Mouse (Mus musculus) right cerebral cortex, postnatal 36 days (tissue): ENCODE measurements around the gene Lsm12.
A peak's percentile ranks its signal among the peaks of the same experiment; 100 is the strongest.

Experiments used
- DNase-seq, 2 experiments: peaks; one replicate each; pipeline ENCODE4 v3.0.0; 2022; ENCODE audit warnings: low spot score in 2 of 2, mixed read lengths in 1 of 2

Lsm12 gene

DNA sequence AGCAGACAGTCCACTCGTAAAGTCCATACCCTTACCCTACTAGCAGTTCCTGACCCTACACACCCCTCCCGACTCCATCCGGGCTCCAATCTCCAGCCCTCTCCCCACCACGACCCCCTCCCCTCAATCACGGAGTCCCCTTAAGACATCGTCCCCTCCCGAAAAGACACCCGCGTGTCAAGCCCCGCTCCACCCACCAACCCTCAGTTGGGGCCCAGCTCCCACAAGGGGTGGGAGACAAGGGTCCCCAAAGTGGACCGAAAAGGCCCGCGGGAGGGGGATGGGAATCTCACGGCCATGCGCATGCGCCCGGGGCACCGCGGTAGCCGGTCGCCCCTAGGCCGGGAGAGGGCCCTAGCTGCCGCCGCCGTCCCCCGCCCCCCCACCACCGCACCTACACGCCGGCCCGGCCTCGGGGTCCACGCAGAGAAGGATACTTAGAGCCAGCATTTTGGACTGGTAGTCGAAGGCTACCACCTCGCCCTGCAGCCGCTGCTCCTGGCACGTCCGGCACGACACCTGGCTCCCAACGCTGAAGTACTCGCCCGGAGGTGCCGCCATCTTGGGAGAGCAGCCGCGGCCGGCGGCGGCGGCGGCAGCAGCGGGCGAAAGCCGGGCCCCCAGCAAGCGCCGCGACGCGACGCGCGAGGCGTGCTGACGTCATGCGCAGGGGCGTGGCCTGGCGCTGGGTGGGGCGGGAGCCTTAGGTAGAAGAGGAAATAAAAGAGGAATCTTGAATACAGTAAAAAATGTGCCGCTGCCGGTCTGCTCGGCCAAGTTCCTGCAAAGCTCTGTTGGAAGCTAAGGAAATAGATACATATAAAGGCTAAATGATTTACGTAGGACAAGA is at the start of gene Lsm12:
TSS of gene Lsm12 (minus strand) at position 651 of the 850 bp plus-strand sequence.
- DNase-seq, result peak; percentile 82 to 83

DNA sequence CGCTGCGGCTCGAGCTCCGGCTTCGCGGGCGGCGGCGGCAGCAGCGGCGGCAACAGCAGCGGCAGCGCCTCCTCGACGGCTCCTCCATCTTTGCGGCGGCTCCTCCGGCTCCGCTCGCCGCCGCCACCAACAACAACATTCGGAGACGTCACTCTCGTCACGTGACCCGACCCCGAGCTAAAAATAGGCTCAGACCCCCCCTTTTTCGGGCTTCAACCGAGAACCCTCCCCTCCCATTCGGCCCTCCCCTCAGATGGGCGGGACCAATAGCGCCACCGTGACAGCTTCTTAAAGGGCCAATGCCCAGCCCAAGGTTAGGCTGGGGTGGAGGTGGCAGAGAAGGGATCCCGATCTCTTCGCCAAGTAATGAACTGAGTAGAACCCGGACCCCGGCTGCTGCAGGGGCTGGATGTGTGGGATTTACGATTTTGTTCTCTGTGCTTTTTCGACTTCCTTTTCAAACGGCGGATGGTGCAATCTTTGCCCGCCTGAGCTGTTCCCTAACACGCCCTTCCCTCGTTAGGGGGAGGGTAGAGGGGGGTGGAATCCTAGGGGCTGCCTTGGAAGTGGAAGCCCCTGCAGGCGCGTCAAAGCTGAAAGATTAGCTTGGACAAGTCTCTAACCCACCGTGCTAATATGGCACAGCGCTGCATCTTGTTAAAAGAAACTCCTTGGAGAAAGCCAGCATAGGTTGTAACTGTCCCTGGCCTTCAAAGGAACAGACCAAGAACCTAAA is 45.1 kb upstream of the Lsm12 start, which contains the start of gene Hdac5:
TSS of gene Hdac5 (minus strand) at position 161 of the 736 bp plus-strand sequence.
- DNase-seq, result peak; percentile 97 to 98

DNA sequence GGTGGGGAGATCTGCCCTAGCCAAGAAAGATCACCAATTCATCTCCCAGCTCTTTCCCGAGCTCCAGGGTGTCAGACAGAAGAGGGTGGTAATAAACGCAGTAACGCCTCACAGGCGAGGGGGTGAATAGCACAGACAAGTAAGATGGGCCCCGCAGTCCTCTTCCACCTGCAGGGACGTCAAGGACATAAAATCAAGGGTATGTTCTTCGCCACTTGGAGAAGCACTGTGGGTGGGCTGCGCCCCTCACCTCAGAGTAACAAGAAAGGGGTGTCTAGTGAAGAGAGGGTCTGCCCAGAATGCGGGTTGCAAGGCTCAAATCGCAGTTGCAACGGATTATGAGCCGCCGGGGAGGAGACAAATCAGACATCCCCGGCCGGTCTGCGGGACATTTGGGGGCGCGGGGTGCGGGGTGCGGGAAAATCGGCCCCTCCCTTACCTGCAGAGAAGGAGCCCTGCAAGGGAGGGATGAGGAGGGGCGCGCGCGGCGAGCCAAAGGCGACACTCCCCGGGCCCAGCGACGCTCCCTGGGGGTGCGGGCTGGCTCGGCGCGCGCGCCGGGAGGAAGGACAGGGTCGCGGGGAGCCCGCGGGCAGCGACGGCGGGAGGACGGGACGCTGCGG is 44.3 kb upstream of the Lsm12 start:
- no peak for DNase-seq

DNA sequence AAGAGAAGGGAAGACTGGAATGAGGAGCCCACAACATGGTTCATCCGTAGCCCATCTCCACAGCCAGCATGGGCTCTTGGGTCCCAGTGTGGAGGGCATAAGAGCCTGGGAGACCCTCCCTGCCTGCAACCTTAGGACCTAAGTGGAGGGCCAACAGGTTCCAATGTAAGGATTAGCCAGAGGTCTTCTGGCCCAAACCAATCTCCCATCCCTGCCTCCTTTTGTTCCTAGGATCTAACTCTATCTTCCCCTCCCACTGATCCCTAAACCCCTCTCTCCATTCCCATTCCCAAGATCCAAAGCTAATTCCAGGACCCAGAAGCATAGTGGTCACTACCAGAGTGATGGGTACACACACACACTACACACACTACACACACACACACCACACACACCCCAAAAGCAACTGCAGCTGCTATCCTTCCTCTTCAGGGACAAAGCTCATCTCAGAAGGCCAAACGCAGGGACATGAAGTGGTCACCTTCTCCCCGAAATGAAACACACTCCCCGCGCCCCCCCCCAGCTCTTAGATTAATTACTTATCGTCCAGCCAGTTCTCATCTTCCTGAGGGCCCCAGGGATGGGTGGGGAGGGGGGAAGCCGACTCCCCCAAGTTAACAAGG is 43.7 kb upstream of the Lsm12 start:
- DNase-seq, result no peak

DNA sequence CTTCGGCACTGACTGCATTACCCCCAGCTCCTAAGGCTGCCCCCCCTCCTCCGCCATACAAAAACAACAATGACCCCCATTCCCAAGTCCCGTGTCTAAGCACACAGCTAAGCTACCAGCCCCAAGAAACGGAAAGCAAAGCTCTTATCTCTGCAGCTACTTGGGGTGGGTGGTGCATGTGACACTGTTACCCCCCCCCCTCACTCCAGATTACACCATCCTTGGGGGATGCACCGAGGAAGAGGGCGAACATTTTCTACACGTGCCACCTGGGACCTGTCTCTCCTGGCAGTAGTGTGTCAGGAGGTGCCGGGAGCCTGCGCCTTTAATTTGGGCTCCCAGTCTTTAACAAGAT is 43.1 kb upstream of the Lsm12 start:
- DNase-seq, result no peak

DNA sequence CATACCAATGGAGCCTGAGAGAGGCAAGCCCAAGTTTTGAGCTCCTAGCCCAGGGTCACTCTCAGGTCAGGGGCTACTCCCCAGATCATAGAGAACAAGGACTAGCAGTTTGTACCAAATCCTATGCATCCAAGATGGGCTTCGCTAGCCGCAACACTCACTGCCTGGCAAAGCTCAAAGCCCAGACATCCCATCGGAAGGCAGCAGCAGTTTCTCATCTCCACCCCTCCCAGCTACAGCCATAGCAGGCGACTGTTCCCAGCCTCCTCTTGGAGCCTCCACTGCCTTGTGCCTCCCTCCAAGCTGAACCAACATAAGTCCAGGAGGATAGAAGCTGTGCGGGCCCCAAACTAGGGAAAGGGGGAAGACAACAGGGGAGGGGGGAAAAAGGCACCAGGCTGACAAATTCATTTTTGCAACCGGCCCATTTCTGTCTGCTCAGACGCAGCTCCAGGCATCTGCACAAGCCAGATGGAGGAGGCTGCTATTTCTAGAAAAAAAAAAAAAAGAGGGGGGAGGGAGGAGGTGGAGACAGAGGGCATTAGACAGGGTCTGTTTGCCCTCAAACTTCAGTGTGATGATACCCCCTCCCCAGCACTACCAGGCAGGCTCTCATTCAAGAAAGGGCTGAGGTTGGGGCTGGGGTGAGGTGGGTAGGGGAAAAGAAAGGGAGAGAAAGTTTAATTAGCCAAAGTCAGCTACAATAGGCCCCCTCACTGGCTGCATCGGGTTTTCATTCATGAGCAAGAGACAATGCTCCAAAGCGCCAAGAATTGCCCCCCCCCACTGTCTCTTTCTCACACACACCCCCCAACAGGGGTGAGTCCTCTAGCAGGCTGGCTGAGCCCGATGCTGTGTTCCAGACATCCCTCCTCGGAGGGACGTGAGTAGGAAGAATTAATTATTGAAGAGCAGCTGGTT is 42.4 kb upstream of the Lsm12 start:
- DNase-seq, result no peak

DNA sequence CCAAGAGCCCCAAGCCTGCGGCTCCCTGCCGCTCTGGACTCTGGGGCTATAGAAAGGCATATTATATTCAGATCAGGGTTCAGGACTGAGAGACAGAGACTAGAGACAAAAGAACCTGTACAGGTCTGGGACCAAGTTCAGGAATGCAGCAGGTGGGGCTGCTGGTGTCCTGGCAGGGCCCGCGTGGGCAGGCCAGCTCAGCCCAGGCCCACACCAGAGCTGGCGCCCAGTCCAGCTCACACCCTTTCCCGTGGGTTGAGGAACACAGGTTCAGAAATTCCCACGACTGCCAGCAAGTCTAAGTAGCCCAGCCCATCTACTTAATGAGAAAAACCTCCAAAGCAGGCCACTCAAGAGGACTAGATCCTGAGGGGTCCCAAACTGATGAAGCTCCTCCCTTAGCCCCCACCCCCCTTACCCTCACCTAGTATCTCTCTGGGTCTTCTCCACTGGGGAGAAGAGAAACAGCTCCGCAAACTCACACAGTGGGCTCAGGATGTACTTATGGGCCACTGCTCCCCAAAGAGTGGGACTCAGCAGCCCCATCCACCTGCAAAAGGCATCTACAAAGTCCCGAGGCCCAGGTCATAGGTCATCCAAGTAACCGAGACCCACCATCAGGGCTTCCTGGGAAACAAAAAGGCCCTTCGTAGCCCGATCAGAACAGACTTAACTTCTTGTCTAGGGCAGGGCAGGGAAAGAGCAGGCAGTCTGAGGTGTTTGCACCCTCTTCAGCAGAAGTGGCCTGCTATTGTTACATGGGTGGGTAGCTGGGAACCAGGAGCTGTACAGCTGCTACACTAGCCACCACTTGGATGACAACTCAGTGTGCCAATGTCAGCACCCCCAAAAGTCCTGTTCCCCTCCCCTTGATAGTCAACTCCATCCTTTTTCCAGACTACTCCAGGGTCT is 41.2 kb upstream of the Lsm12 start:
- DNase-seq, result no peak

DNA sequence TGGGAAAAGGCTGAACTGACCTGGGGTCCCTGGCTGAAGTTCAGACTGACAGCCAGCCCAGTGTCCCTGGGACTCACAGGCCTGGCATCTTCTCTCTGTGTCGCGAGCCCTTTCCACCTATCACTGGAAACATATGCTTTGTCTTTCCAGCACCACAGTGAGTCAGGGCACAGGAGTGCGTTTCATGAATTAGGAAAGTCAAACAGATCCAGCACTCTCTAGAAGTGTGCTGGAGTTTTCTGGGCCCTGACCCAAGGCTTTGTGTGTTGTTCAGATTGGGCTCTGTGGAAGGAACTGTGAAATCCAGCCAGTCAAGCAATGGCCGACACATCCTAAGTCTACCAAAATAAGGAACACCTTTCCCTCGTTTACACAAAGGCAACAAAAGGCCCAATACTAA is 40.1 kb upstream of the Lsm12 start:
- DNase-seq, result no peak

DNA sequence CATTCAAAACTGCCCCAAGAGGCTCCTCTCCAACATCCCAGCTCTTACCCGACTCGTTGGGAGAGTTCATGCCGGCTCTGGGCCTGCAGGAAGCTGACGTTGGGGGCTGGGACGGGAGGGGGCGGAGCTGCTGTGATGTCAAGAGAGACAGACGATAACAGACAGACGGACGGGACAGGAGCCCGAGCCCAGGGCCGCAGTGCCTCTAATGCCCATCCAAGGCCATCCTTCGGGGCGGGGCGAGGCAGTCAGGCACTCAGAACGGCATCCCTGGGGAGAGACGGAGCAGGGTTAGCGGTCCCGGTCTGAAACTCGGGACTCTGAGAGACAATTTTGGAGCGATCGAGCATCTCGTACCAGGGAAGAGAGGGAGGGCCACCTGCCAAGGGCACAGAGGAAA is 39.6 kb upstream of the Lsm12 start:
- DNase-seq, result no peak

DNA sequence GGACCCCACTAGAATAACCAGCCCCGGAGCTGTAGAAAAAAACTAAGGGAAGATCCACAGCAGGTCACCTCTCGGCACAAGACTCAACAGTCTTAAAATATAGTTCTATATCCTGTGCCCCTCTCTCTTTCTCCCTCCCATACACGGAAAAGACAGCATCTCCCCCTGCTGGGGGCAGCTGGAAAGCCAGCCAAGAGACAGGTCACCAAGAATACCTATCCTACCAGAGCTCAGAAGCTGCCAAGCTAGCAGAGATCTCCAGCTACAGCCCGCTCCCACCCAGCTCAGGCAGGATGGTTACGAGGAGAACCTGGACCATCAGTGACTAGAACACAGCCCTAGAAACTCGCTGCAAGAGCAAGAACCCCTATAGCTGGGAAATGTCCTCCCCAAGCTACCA is 38.1 kb upstream of the Lsm12 start:
- DNase-seq, result no peak

DNA sequence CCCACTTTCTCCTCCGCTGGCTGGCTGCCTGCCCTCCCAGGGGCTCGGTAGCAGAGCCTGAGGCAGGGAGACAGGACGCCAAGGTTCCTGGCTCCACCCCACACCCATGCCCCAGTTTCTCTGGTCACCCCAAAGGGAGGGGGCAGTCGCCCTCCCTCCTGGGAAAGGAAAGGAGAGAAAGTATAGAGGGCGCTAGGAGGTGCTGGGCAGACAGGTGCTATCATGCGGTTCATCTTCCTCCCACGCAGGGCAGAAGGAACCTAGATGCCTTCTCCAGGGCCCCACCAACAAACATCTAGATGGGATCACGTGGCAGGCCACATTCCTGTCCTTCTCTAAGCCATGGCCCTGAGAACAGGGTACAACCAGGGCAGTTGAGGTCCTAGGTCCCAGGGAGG is 36.9 kb upstream of the Lsm12 start:
- no peak for DNase-seq

DNA sequence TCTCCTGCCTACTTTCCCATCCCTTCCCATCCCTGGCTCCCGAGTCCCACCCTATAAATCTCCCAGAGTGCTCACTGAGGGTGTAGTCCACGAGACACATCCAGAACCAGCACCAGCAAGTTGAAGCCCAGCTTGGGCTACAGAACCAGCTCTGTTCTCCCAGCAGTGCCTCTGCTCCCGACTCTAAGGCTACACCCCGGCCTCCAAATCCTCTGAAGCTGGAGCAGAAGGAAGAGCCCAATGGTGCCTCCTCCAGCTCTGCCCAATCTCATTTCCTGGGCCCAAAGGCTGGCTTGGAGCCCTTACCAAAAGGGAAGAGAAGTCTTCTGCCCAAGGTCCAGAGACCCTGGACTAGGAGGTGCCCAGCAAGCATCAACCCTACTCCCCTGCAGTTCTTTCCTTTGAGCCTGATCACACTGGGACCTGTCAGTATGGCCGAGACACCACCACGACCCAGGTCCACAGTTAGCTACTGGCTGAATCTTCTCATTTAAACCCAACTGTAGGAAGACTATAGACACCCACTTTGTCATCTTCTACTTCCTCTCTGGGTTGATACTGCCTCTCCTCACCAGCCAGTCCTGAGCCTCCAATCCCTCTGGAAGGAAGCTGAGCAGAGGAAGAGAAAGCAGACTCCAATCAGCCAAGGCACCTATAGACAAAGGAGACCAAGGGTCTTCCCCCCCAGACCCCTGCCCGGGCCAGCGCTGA is 36.3 kb upstream of the Lsm12 start:
- no peak for DNase-seq

DNA sequence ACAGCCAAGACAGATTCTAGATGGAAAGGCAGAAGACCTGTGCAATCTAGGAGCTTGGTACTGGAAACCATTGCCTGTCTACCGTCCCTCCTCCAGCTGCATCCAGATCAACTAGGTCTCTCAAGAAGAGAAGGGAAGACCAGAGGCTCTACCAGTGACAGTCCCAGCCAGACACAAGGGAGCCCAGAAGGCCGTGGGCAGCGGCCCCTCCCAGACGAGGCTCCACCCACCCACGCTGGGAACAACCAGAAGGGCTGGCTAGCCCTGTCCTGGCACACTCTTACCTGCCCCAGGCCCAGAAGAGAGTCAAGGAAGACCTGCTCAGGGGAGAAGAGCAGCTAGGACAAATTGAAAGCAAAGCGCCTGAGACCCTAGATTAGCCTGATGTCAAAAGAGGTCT is 35.4 kb upstream of the Lsm12 start:
- DNase-seq, result no peak

DNA sequence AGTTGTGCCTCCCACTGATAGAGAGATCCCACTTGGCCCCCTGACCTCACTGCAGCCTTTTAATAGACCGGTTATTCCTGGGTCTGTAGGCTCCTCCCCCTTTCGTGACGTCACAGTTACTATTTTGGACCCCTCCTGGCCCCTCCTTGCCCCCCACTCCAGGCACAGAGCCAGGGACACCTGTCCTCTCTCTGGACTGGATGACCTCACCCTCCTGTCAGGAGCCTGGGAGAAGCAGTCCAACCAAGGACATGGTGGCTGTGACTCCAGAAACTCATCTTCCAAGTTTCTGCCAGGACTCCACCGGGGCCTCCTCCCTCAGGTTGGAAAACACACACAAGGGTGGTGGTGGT is 34.9 kb upstream of the Lsm12 start:
- no peak for DNase-seq

DNA sequence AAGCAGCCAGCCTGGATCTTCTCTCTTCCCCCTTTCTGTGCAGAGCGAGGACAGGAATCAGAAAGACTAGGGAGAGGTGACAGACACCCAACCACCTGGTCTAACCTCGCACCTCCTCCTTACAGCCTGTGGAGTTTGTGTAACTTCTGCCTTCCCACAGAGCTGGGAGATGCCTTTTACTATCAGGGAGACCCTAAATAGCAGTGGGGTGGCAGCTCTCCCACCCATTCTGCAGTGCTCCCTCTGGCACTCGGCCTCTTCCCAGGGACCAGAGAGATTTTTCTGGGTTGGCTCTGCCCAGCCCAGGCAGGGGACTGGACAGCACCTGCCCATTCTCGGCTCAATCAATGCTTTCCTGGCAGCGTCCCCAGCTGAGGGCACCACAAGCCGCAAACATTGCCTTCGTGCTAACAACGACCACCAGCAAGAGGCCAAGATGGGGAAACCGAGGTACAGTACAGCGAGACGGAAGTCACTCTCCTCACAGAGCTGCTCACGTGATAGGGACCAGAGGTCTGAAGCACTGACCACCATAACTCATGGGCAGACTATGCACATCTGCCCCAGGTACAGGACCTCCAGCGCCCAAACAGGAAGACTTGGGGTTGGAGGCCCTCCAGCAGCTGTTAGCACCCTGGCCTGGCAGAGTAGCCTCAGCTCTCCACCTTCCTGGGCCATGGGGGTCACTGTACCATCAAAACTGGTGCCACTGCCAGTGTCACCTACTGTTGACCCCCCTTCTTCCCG is 34.3 kb upstream of the Lsm12 start:
- peak in 1 of 2 experiments; percentile 46 for DNase-seq

DNA sequence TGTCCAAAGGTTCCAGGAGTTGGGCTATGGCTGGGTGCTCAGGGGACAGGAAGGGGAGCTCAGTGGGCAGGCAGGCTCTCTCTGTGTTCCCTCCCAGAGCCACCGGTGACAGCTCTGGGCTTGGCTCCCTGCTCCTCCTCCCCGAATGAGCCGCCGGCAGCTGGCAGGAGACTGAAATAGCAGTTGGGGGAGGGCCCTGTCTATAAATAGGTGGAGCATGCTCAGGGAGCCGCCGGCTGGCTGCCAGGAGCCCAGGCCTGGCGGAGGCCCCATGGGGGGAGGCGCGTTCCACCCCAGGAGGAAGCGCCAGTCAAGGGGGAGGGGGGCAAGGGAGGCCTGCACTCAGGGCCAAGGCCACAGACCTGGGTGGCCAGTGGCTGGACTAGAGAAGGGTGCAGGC is 33.7 kb upstream of the Lsm12 start:
- DNase-seq, result peak; percentile 94 to 95

DNA sequence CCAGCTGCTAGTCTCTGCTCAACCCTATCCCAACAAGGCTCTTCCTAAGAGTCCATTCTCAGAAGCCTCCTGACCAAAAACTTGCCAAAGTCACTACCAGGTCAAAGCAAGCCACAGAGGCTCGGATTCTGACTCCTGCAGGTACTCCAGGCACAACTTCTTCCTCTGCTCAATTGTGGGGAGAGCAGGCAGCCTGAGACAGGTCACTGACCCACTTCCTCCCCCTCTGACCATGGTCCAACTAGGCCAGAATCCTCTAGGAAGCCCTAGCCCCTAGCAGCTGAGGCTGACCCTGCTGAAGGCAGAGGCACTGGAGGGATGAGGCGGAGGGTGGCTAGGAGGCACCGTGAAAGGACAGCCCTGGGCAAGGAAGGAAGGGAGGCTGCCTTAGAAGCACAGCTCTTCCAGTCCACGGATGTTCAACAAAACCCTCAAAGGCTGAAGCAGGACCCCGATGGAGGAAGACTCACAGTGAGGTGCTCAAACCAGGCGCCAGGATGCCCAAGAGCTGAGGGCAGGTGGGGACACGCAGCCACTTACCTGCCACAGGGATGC is 32.9 kb upstream of the Lsm12 start:
- no peak for DNase-seq

DNA sequence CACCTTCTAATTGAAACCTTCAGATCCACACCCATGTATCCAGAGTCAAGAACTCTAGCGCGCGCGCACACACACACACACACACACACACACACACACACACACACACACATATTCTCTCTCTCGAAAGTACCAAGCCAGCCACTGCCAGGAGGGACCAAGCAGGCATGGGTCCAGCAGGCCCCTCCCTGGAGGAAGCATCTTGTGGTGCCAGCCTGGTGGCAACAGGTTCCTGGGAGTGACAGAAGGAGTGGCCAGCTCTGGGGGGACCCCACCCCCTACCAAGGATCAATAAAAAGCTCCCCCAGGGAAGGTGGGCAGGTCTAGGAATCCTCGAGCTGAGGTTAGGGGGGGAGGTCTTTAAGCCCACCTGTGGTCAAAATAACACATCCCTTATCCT is 32.3 kb upstream of the Lsm12 start:
- no peak for DNase-seq

DNA sequence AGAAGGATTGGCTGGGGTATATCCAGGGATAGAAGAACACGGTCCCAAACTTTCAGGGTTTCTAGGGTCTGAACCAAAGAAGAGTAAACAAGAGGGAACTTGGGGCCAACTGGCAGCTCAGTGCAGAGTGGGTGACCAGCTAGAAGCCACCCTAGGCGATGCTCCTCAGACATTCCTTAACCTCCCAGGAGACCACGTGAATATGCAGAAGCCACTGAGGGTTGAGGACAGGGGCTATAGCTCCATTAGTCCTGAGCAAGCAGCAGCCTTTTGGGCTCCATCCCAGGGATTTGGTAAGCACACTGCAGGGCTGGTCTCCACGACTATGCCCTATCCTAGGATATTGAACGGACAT is 31.8 kb upstream of the Lsm12 start:
- DNase-seq, result no peak
